Mouse (Mus musculus): ENCODE results near the gene Atp5j2. TPM values are rescaled to one million over a fixed set of nuclear protein-coding genes. Genes with fewer than 3 reads are reported as not detected.

Atp5j2 gene
- polyA plus RNA-seq, 1 experiment from 2014 or later = 664 TPM

- Histone ChIP-seq H3K4me3 (replicated peaks; ENCODE audit: low read length) (no peak overlapping the region), H3K36me3 (replicated peaks; ENCODE audit: control insufficient read depth, insufficient read depth) (peaks cover 37% of the 10 kb centered on the region), H3K9ac (no peak overlapping the region), H3K4me2 (replicated peaks) (no peak overlapping the region), H3K27ac (no peak overlapping the region), H3K4me1 (replicated peaks; ENCODE audit: control insufficient read depth, insufficient read depth, low read length) (peaks cover 12% of the 10 kb centered on the region), H3K27me3 (ENCODE audit: control insufficient read depth, insufficient read depth, low read length) (no peaks in the 10 kb centered on the region), H3K9me3 (ENCODE audit: control insufficient read depth, low read length) (no peaks in the 10 kb centered on the region)
- 96% methylated on average over 6 of the region's 6 CpGs for WGBS
- ATAC-seq (ENCODE audit: low FRiP score) (no peak), DNase-seq (ENCODE audit: low spot score) (no peak)
Measured at GRCm38 (mm10) chr5:145207385-145207784, 15.5 kb upstream of the Atp5j2 start.

- 24% methylated on average over 9 of the region's 9 CpGs for WGBS
- Histone ChIP-seq H3K9me3 (ENCODE audit: control insufficient read depth, low read length) (no peaks in the 10 kb centered on the region), H3K9ac (peak overlapping the region; percentile 58), H3K4me3 (replicated peaks; ENCODE audit: low read length) (peak overlapping the region; percentile 51), H3K27ac (no peak overlapping the region), H3K27me3 (ENCODE audit: control insufficient read depth, insufficient read depth, low read length) (no peaks in the 10 kb centered on the region), H3K4me1 (replicated peaks; ENCODE audit: control insufficient read depth, insufficient read depth, low read length) (peaks cover 24% of the 10 kb centered on the region), H3K4me2 (replicated peaks) (peak overlapping the region; percentile 66), H3K36me3 (replicated peaks; ENCODE audit: control insufficient read depth, insufficient read depth) (peaks cover 13% of the 10 kb centered on the region)
- DNase-seq (ENCODE audit: low spot score) (no peak), ATAC-seq (ENCODE audit: low FRiP score) (no peak)
Measured at GRCm38 (mm10) chr5:145205041-145205440, 13.2 kb upstream of the Atp5j2 start.

DNA sequence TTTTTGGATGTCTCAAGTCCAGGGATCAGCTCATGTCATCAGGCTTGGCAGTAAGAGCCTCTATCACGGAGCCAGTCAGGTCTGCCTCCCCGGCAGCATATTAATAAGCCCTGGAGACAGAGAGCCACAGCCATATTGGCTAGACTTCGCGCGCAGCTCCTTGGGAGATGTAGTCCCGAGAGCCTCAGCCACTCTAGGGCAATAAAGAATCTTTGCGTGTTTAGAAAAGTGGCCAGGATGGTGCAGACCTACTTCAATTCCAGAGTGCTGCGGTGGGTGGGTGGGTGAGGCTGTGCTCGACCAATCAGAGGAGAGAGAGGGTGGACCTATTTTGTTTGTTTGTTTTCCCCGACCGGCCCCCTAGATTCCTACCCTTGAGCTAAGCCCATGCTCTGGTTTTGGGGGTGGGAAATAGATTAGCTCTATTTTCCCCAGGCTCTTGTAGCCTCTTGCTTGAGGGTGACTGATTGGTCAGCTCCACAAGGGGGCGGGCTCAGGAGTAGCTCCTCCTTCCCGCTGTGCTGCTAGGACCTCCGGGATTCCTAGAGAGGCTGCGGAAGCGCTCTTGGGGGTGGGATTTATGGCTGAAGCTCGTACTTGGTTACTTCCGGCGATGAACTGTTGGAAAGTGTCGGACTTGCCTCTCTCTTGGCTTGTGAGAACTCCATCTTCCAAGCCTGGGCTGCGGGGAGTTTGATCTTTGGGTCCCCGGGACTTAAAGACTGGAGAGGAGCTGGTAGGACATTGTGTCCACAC, 12.3 kb upstream of the Atp5j2 start, which contains the start of gene Zkscan5:
Gene Zkscan5 (plus strand): TSS at position 627 of the 756 bp plus-strand sequence.
- Histone ChIP-seq H3K4me3 (replicated peaks; ENCODE audit: low read length) (peak within 1 kb of the TSS; percentile 51), H3K9ac (peak within 1 kb of the TSS; percentile 58), H3K9me3 (ENCODE audit: control insufficient read depth, low read length) (no peaks in the 10 kb centered on the region), H3K36me3 (replicated peaks; ENCODE audit: control insufficient read depth, insufficient read depth) (peaks cover 4% of the 10 kb centered on the region), H3K27ac (peak within 1 kb of the TSS; percentile 71), H3K27me3 (ENCODE audit: control insufficient read depth, insufficient read depth, low read length) (no peaks in the 10 kb centered on the region), H3K4me1 (replicated peaks; ENCODE audit: control insufficient read depth, insufficient read depth, low read length) (peaks cover 24% of the 10 kb centered on the region), H3K4me2 (replicated peaks) (peak within 1 kb of the TSS; percentile 66)
- DNase-seq (ENCODE audit: low spot score) (peak; percentile 97), ATAC-seq (ENCODE audit: low FRiP score) (peak; percentile 94)
- WGBS = under 1% methylated on average over 22 of the region's 22 CpGs

GRCm38 (mm10) chr5:145202446-145202845, 10.6 kb upstream of the Atp5j2 start:
- ATAC-seq (ENCODE audit: low FRiP score) (no peak), DNase-seq (ENCODE audit: low spot score) (no peak)
- WGBS = 50% methylated on average over 3 of the region's 3 CpGs
- Histone ChIP-seq H3K4me1 (replicated peaks; ENCODE audit: control insufficient read depth, insufficient read depth, low read length) (peaks cover 24% of the 10 kb centered on the region), H3K27me3 (ENCODE audit: control insufficient read depth, insufficient read depth, low read length) (no peaks in the 10 kb centered on the region), H3K4me3 (replicated peaks; ENCODE audit: low read length) (no peak overlapping the region), H3K27ac (no peak overlapping the region), H3K4me2 (replicated peaks) (no peak overlapping the region), H3K9ac (no peak overlapping the region), H3K9me3 (ENCODE audit: control insufficient read depth, low read length) (no peaks in the 10 kb centered on the region), H3K36me3 (replicated peaks; ENCODE audit: control insufficient read depth, insufficient read depth) (peaks cover 3% of the 10 kb centered on the region)

DNA sequence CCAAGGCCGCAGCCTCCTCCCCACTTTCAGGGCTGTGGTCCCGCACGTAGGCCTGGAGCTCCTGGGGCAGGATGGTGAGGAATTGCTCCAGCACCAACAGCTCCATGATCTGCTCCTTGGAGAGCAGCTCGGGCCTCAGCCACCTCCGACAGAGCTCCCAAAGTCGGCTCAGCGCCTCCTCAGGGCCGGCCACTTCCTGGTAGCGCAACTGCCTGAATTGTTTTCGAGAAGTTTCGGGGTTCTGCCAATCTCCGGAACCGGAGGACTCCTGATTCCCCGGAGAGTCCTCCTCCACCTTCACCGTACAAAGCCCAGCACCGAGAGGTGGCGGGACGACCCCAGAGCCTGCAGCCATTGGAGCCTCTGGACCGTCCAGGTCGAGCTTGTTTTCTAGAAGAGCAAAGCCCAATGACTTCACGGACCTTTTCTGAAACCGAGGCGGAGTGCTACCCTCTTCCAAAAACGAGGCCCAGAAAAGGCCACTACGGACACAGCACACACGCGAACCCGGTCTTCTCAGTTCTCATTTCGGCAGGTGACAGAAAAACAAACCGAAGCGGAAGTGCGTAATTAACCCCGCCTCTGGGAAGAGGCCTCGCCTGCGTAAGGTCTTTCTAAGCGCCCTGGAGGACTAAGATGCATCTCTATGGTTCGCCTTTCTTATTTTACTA, 9.6 kb upstream of the Atp5j2 start, which contains the start of gene Zkscan14:
Gene Zkscan14 (minus strand): TSS at position 548 of the 671 bp plus-strand sequence.
- peak within 1 kb of the TSS; percentile 72 for H3K9ac ChIP-seq
- H3K27me3 ChIP-seq (ENCODE audit: control insufficient read depth, insufficient read depth, low read length) = no peaks in the 10 kb centered on the region
- peaks cover 24% of the 10 kb centered on the region for H3K4me1 ChIP-seq (replicated peaks; ENCODE audit: control insufficient read depth, insufficient read depth, low read length)
- H3K4me3 ChIP-seq (replicated peaks; ENCODE audit: low read length) = peak within 1 kb of the TSS; percentile 48
- 2% methylated on average over 37 of the region's 37 CpGs for WGBS
- H3K9me3 ChIP-seq (ENCODE audit: control insufficient read depth, low read length) = no peaks in the 10 kb centered on the region
- DNase-seq (ENCODE audit: low spot score) = peak; percentile 88
- peaks cover 9% of the 10 kb centered on the region for H3K36me3 ChIP-seq (replicated peaks; ENCODE audit: control insufficient read depth, insufficient read depth)
- peak within 1 kb of the TSS; percentile 77 for H3K4me2 ChIP-seq (replicated peaks)
- peak within 1 kb of the TSS; percentile 24; the same call in 1 of the 2 replicates for H3K27ac ChIP-seq
- ATAC-seq (ENCODE audit: low FRiP score) = peak; percentile 15; the same call in 1 of the 2 replicates

DNA sequence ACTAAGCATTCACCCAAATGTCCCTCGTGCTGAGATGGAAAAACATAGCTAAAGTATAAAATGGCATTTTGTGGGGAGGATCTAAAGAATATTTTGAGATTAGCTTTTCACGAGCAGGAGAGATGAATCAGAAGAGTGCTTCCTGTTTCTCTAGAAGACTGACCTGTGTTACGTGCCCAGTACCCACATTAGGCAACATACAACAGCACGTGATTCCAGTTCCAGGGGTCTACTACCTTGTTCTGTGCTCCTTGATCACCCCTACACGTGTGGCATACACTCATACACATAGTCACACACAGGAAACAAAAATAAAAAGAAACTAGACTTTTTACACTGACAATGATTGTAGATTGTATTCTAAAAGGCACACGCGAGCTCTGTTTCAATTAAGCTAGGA, 8.5 kb upstream of the Atp5j2 start:
- Histone ChIP-seq H3K27me3 (ENCODE audit: control insufficient read depth, insufficient read depth, low read length) (no peaks in the 10 kb centered on the region), H3K27ac (no peak overlapping the region), H3K9me3 (ENCODE audit: control insufficient read depth, low read length) (no peaks in the 10 kb centered on the region), H3K4me3 (replicated peaks; ENCODE audit: low read length) (peak overlapping the region; percentile 48; the same call in 1 of the 2 replicates), H3K36me3 (replicated peaks; ENCODE audit: control insufficient read depth, insufficient read depth) (peaks cover 19% of the 10 kb centered on the region), H3K4me2 (replicated peaks) (peak overlapping the region; percentile 77), H3K4me1 (replicated peaks; ENCODE audit: control insufficient read depth, insufficient read depth, low read length) (peaks cover 17% of the 10 kb centered on the region), H3K9ac (no peak overlapping the region)
- ATAC-seq (ENCODE audit: low FRiP score) (no peak), DNase-seq (ENCODE audit: low spot score) (no peak)
- WGBS = 80% methylated on average over 7 of the region's 7 CpGs

DNA sequence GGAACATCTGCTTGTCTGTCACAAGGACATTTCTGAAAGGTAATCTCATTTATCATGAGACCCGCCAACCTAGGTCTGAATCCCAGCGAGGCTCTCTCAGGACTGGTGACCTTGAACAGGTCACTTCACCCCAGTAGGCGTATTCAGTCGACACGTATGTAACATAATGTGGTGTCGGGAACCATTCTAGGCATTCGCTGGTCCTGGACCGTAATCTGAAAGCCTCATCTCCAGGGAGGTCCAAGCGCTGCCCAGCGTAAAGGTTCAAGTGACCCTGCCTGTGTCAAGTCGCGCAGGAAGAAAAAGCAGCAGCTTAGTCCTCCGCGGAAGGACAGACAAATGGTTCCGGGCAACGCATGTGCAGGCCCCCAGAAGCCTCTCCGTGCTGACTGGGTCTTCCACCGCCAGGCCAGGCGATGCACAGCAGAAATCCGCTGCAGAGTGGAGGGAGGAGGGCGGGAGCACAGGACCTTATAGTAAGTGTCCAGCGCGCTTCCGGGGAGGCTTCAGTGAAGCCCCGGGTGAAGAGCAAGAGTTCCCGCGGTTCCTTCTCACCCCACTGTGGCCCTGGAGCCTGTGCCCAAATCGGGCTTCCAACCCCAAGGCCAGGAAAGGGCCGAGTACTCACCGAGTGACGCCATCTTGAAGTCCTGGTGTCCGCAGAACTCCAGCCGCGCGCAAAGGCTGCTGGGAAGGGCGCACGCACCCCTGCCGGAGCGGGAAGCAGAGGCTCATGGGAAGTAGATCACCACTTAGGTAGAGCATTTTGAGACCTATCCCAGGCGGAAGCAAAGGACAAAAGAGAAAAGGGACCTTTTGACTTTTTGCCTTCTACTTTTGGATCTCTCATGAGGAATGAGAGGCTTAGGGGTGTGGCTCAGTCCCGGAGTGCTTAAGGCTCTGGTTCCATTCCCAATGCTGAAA, 725 bp downstream of the Atp5j2 start:
- DNase-seq (ENCODE audit: low spot score) = peak; percentile 93
- H3K27ac ChIP-seq = peak overlapping the region; percentile 88
- peak overlapping the region; percentile 82 for H3K4me3 ChIP-seq (replicated peaks; ENCODE audit: low read length)
- H3K9me3 ChIP-seq (ENCODE audit: control insufficient read depth, low read length) = no peaks in the 10 kb centered on the region
- ATAC-seq (ENCODE audit: low FRiP score) = peak; percentile 90
- no peaks in the 10 kb centered on the region for H3K27me3 ChIP-seq (ENCODE audit: control insufficient read depth, insufficient read depth, low read length)
- H3K9ac ChIP-seq = peak overlapping the region; percentile 93
- WGBS = under 1% methylated on average over 41 of the region's 41 CpGs
- peak overlapping the region; percentile 74 for H3K4me2 ChIP-seq (replicated peaks)
- peaks cover 49% of the 10 kb centered on the region for H3K36me3 ChIP-seq (replicated peaks; ENCODE audit: control insufficient read depth, insufficient read depth)
- H3K4me1 ChIP-seq (replicated peaks; ENCODE audit: control insufficient read depth, insufficient read depth, low read length) = peaks cover 18% of the 10 kb centered on the region

GRCm38 (mm10) chr5:145190373-145190772, 1.5 kb downstream of the Atp5j2 start:
- peak overlapping the region; percentile 74 for H3K4me2 ChIP-seq (replicated peaks)
- peaks cover 49% of the 10 kb centered on the region for H3K36me3 ChIP-seq (replicated peaks; ENCODE audit: control insufficient read depth, insufficient read depth)
- no peak for ATAC-seq (ENCODE audit: low FRiP score)
- H3K4me1 ChIP-seq (replicated peaks; ENCODE audit: control insufficient read depth, insufficient read depth, low read length) = peaks cover 18% of the 10 kb centered on the region
- WGBS = 60% methylated on average over 5 of the region's 5 CpGs
- H3K9ac ChIP-seq = peak overlapping the region; percentile 93
- no peak for DNase-seq (ENCODE audit: low spot score)
- H3K27me3 ChIP-seq (ENCODE audit: control insufficient read depth, insufficient read depth, low read length) = no peaks in the 10 kb centered on the region
- H3K27ac ChIP-seq = no peak overlapping the region
- H3K4me3 ChIP-seq (replicated peaks; ENCODE audit: low read length) = peak overlapping the region; percentile 82
- no peaks in the 10 kb centered on the region for H3K9me3 ChIP-seq (ENCODE audit: control insufficient read depth, low read length)
